Mouse (Mus musculus): Measurements from ENCODE around the gene Padi1.

GRCm38 (mm10) chr4:140882981-140883380 is 37.4 kb upstream of the Padi1 start:
- TF ChIP-seq CTCF (IDR thresholded peaks at IDR 0.05; ENCODE audit: extremely low read depth, insufficient read depth, insufficient read length, insufficient replicate concordance) (no peak), POLR2A (IDR thresholded peaks at IDR 0.05; ENCODE audit: low read depth, low read length) (no peak)

Measured in spleen, adult 2 months (tissue).